Mouse (Mus musculus): ENCODE data around the gene Lgals9. TPM values are rescaled to one million over a fixed set of nuclear protein-coding genes. Genes with fewer than 3 reads are reported as not detected.

Gene Lgals9
- polyA plus RNA-seq, 1 experiment, result 686 TPM

- TF ChIP-seq CTCF (IDR thresholded peaks at IDR 0.05; ENCODE audit: extremely low read depth, insufficient read length, insufficient replicate concordance, low read depth, low read length) (no peak), POLR2A (IDR thresholded peaks at IDR 0.05; ENCODE audit: low read depth, low read length) (no peak)
- 12% methylated on average over 12 of the region's 12 CpGs for WGBS
Observed at GRCm38 (mm10) chr11:78982513-78983291, 2.0 kb downstream of the Lgals9 start.

GRCm38 (mm10) chr11:78982042-78982441 lies 2.7 kb downstream of the Lgals9 start:
- H3K4me3 ChIP-seq (ENCODE audit: low read depth, low read length), result peak overlapping the region; percentile 66; the same call in 1 of the 2 replicates
- peaks cover 13% of the 10 kb centered on the region for H3K36me3 ChIP-seq (ENCODE audit: control insufficient read depth, insufficient read depth, low read length)
- no peaks in the 10 kb centered on the region for H3K27me3 ChIP-seq (ENCODE audit: control insufficient read depth, insufficient read depth, low read length)
- H3K27ac ChIP-seq (ENCODE audit: insufficient read depth, low read depth, low read length), result peak overlapping the region; percentile 88
- 18% methylated on average over 2 of the region's 2 CpGs for WGBS
- no peak for TF ChIP-seq CTCF (IDR thresholded peaks at IDR 0.05; ENCODE audit: extremely low read depth, insufficient read length, insufficient replicate concordance, low read depth, low read length)
- TF ChIP-seq POLR2A (IDR thresholded peaks at IDR 0.05; ENCODE audit: low read depth, low read length), result no peak
- H3K4me1 ChIP-seq (ENCODE audit: control insufficient read depth, insufficient read depth, insufficient read length, low read length), result peaks cover 25% of the 10 kb centered on the region

More at GRCm38 (mm10) chr11:78982513-78983291, 2.0 kb downstream of the Lgals9 start:
- peak overlapping the region; percentile 66 for H3K4me3 ChIP-seq (ENCODE audit: low read depth, low read length)
- peak overlapping the region; percentile 88 for H3K27ac ChIP-seq (ENCODE audit: insufficient read depth, low read depth, low read length)
- H3K4me1 ChIP-seq (ENCODE audit: control insufficient read depth, insufficient read depth, insufficient read length, low read length), result peaks cover 24% of the 10 kb centered on the region
- H3K27me3 ChIP-seq (ENCODE audit: control insufficient read depth, insufficient read depth, low read length), result no peaks in the 10 kb centered on the region
- H3K36me3 ChIP-seq (ENCODE audit: control insufficient read depth, insufficient read depth, low read length), result peaks cover 7% of the 10 kb centered on the region

GRCm38 (mm10) chr11:78980083-78980634 lies 4.6 kb downstream of the Lgals9 start:
- Histone ChIP-seq H3K27me3 (ENCODE audit: control insufficient read depth, insufficient read depth, low read length) (no peaks in the 10 kb centered on the region), H3K4me1 (ENCODE audit: control insufficient read depth, insufficient read depth, insufficient read length, low read length) (peaks cover 19% of the 10 kb centered on the region), H3K4me3 (ENCODE audit: low read depth, low read length) (no peak overlapping the region), H3K36me3 (ENCODE audit: control insufficient read depth, insufficient read depth, low read length) (peaks cover 32% of the 10 kb centered on the region), H3K27ac (ENCODE audit: insufficient read depth, low read depth, low read length) (peak overlapping the region; percentile 48)
- WGBS, result 39% methylated on average over 4 of the region's 4 CpGs
- TF ChIP-seq CTCF (IDR thresholded peaks at IDR 0.05; ENCODE audit: extremely low read depth, insufficient read length, insufficient replicate concordance, low read depth, low read length), result no peak
- no peak for TF ChIP-seq POLR2A (IDR thresholded peaks at IDR 0.05; ENCODE audit: low read depth, low read length)

GRCm38 (mm10) chr11:78978176-78979019 lies 6.3 kb downstream of the Lgals9 start:
- no peak overlapping the region for H3K4me3 ChIP-seq (ENCODE audit: low read depth, low read length)
- no peak for TF ChIP-seq POLR2A (IDR thresholded peaks at IDR 0.05; ENCODE audit: low read depth, low read length)
- no peak for TF ChIP-seq CTCF (IDR thresholded peaks at IDR 0.05; ENCODE audit: extremely low read depth, insufficient read length, insufficient replicate concordance, low read depth, low read length)
- peaks cover 49% of the 10 kb centered on the region for H3K36me3 ChIP-seq (ENCODE audit: control insufficient read depth, insufficient read depth, low read length)
- no peaks in the 10 kb centered on the region for H3K27me3 ChIP-seq (ENCODE audit: control insufficient read depth, insufficient read depth, low read length)
- 70% methylated on average over 12 of the region's 12 CpGs for WGBS
- H3K4me1 ChIP-seq (ENCODE audit: control insufficient read depth, insufficient read depth, insufficient read length, low read length), result peaks cover 23% of the 10 kb centered on the region
- no peak overlapping the region for H3K27ac ChIP-seq (ENCODE audit: insufficient read depth, low read depth, low read length)

- Histone ChIP-seq H3K4me3 (ENCODE audit: low read depth, low read length) (no peak overlapping the region), H3K27me3 (ENCODE audit: control insufficient read depth, insufficient read depth, low read length) (no peaks in the 10 kb centered on the region), H3K27ac (ENCODE audit: insufficient read depth, low read depth, low read length) (no peak overlapping the region), H3K4me1 (ENCODE audit: control insufficient read depth, insufficient read depth, insufficient read length, low read length) (peaks cover 30% of the 10 kb centered on the region), H3K36me3 (ENCODE audit: control insufficient read depth, insufficient read depth, low read length) (peaks cover 64% of the 10 kb centered on the region)
- TF ChIP-seq POLR2A (IDR thresholded peaks at IDR 0.05; ENCODE audit: low read depth, low read length) (no peak), CTCF (IDR thresholded peaks at IDR 0.05; ENCODE audit: extremely low read depth, insufficient read length, insufficient replicate concordance, low read depth, low read length) (no peak)
- WGBS, result 91% methylated on average over 8 of the region's 8 CpGs
Observed at GRCm38 (mm10) chr11:78976731-78977510, 7.8 kb downstream of the Lgals9 start.

GRCm38 (mm10) chr11:78973381-78974150 lies 11.2 kb downstream of the Lgals9 start:
- WGBS, result 66% methylated on average over 17 of the region's 17 CpGs

More at GRCm38 (mm10) chr11:78973381-78974150, 11.2 kb downstream of the Lgals9 start:
- Histone ChIP-seq H3K27ac (ENCODE audit: insufficient read depth, low read depth, low read length) (peak overlapping the region; percentile 24), H3K4me3 (ENCODE audit: low read depth, low read length) (no peak overlapping the region), H3K27me3 (ENCODE audit: control insufficient read depth, insufficient read depth, low read length) (no peaks in the 10 kb centered on the region), H3K36me3 (ENCODE audit: control insufficient read depth, insufficient read depth, low read length) (peaks cover 93% of the 10 kb centered on the region), H3K4me1 (ENCODE audit: control insufficient read depth, insufficient read depth, insufficient read length, low read length) (peaks cover 22% of the 10 kb centered on the region)
- TF ChIP-seq CTCF (IDR thresholded peaks at IDR 0.05; ENCODE audit: extremely low read depth, insufficient read length, insufficient replicate concordance, low read depth, low read length) (no peak), POLR2A (IDR thresholded peaks at IDR 0.05; ENCODE audit: low read depth, low read length) (no peak)

Data from small intestine, adult 2 months (tissue).